Mouse (Mus musculus): Measurements from ENCODE around the gene Spire2.
A peak's percentile ranks its signal among the peaks of the same experiment; 100 is the strongest.
"Not testable (repeated sequence)": the region's sequence is repeated elsewhere in the genome, so short reads cannot be mapped to it uniquely, and the experiment has no call there.

The Spire2 gene

GRCm38 (mm10) chr8:123381711-123382110, 49.2 kb downstream of the Spire2 start:
- no peak for DNase-seq (ENCODE audit: low read depth, low spot score)

DNA sequence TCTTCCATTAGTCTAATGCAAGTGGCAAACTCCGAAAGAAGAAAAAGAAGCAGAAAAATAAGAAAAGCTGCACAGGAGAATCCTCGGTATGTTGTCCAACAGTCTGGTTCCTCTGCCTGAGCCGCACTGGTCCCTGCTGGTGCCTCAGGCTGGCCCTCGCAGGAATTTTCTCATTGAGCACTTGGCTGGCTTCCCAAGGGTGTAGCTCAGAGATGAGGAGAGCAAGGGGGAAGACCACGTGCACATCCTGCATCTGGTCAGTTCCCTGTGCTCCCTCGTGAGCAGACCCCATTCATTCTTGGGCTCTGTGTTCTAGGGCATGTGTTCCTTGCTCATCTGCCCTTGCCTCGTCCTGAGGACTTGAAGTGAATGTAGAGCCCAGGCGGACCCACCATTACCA, 50.0 kb downstream of the Spire2 start:
- DNase-seq (ENCODE audit: low read depth, low spot score), result no peak

DNA sequence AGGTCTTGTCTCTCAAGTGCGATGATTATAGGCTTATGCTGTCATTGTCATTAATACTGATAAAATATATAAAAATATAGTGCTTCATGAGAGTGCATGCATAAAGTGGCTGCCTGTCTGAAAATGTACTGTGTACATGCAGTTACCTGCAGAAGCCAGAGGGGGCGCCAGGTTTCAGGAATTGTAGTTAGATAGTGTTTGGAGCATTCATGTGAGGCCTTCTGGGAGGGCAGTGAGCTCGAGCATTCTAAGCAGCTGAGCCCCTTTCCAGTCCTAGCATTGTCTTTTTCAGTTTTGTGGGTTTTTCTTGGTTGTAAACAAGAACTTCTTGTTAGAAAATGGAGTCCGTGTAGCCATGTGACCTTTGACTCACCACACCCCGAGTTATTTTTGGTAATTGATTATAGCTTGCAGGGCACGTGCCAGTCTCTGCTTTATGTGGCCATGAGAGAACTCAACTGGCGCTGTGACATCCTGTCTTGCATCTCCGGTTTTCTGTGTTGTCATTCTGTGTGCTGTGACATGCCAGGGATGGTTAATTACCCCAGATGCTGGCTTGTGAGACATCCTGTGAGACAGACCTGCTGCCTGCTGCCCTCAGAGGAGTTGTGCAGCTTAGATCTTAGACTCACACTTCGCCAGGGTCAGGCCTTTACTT, 52.5 kb downstream of the Spire2 start:
- DNase-seq (ENCODE audit: low read depth, low spot score), result no peak

GRCm38 (mm10) chr8:123387041-123387440, 54.5 kb downstream of the Spire2 start:
- DNase-seq (ENCODE audit: low read depth, low spot score), result no peak

DNA sequence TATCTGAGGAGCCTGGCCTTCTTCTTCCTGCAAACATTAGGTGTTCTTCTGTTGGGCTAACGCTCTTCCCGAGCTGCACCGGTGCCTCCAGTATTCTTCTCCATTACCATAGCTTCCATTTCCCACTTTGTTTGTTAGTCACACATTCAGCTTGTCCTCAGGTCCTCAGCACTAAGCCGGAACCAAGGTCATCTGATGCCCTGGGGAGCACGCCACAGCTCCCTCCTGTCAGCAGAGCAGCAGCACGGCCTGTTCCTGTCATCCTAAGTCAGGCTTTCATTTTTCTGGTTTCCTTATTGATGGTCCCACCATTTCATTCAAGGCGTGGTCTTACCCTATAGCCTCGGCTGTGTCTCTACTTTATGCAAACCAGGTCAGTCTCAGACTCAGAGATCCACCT, 55.3 kb downstream of the Spire2 start:
- DNase-seq (ENCODE audit: low read depth, low spot score), result no peak

- no peak for DNase-seq (ENCODE audit: low read depth, low spot score)
Observed at GRCm38 (mm10) chr8:123389026-123389425, 56.5 kb downstream of the Spire2 start.

DNA sequence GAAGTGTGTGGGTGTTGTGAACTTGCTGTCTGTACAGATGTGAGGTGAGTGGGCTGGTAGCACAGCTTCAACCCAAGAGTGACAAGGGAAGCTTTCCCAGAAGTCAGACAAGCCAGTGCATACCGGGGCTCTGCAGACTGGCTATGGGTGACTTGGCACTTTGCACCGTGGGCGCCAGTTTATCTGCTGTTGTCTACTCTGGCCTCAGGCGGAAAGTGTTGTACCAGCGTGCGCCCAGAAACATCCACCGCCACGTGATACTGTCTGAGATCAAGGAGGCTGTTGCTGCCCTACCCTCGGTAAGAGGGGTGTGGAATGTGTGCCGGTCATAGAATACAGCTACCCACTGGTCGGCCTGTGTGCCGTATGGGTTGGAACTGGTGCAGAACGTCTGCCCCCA, 65.8 kb downstream of the Spire2 start:
- no peak for DNase-seq (ENCODE audit: low read depth, low spot score)

DNA sequence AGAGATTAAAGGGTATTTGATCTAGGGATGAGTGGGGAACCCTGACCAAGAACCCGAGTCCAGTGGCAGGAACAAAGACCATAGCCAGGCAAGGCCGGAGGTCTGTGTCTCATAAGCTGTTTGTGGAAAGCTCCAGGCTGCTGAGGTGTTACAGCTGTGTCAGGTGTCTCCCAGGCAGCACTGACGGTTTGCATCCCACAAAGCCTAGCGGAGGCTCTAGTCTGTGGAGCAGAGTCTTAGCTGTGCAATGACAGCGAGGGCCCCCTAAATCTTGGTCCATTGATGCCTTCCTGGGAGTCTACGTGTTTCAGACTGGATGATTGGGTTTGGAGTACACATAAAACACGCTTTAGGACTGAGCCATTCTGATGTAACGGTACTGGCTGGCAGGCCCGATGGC, 69.4 kb downstream of the Spire2 start:
- no peak for DNase-seq (ENCODE audit: low read depth, low spot score)

DNA sequence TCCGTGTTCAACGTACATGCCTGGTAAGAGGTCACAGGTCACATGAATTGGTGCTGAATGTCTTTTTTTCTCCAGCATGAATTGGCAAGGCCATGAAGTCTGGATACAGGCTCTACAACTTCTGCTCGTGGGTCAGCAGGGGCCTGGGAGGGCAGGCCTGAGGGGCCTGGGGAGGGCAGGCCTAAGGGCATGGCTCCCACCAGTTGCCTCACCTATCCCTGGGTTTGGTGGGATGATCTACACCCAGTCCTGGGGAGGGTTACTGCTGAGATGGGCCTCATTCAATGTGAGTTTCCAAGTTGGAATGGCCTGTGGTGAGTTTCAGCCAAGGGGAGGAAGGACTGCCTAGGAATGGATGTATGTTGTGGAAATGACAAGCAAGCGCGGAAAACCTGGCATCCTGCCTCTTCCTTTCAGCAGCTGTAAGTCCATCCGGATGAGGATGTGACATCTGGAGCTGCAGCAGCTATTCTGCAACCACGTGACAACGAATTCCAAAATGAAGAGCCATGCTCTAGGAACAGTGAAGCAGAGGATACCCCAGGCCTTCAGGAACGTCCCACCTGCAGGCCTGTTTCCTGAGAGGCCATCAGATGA, 70.3 kb downstream of the Spire2 start:
- no peak for DNase-seq (ENCODE audit: low read depth, low spot score)

GRCm38 (mm10) chr8:123404521-123404920, 72.0 kb downstream of the Spire2 start:
- no peak for DNase-seq (ENCODE audit: low read depth, low spot score)

DNA sequence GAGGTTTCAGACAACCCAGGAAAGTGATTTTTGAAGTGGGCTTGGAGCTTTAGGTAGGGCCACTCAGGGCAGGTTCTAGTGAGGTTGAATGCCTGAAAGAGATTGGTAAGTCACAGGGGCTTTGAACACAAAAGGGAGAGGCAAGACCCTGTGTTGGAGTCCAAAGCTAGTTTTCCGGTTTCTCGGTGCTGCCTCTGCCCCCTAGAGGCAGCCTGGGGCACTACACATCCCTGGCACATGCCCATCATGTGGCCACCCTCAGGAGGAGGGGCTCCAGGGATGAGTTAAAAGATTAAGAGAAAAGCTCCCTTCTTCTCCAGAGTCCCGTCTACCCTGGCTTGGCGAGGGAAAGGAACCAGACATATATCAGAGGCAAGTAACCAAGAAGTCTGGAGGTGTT, 74.3 kb downstream of the Spire2 start, which contains the start of gene Mc1r:
Gene Mc1r (plus strand): TSS at position 322 of the 400 bp plus-strand sequence.
- peak; percentile 63 for DNase-seq (ENCODE audit: low read depth, low spot score)

- no peak for DNase-seq (ENCODE audit: low read depth, low spot score)
Observed at GRCm38 (mm10) chr8:123407612-123408011, 75.1 kb downstream of the Spire2 start.

- DNase-seq (ENCODE audit: low read depth, low spot score), result no peak
Observed at GRCm38 (mm10) chr8:123408586-123409544, 76.4 kb downstream of the Spire2 start.

DNA sequence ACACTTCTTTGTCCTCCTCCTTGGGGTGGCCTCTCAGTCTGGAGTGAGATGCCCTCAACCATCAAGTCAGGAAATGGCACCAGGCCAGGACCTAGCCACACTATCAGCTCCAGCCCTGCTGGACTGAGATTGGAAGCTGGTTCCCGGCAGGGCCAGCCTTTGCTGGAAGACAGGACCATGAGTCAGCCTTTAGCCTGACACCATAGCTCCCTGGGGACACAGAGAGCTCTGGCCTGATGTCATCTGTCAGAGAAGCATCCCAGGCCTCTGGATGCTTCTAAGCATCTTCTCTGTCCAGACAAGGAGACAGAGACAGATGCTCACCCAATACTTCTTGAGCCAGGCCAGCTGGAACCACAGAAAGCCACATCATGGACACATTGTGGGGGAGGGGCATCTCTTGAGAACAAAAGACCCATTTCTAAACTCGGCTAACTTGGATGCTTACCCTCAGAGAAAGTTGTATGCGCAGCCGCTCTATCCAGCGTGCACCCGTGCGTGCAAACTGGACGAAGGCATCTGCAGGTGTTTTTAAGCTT, 77.6 kb downstream of the Spire2 start:
- no peak for DNase-seq (ENCODE audit: low read depth, low spot score)

GRCm38 (mm10) chr8:123410788-123411187, 78.3 kb downstream of the Spire2 start:
- DNase-seq (ENCODE audit: low read depth, low spot score), result no peak

DNA sequence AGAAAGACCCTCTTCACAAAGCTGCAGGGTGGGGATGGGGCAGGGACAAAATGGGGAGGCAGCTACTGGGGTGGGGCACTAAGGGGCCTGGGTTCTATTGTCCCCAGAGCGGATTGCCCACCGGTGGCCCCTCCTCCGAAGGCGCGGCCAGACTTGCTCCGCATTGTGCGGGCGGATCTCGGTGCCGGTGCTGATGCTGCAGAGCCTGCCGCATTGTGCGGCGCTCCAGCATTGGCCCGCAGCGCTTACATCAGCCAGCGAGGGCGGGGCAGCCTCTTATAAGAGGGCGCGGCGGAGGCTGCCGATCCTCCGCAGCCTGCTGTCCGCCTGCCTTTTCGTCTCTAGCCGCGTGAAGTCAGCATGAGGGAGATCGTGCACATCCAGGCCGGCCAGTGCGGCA, 78.7 kb downstream of the Spire2 start, which contains the start of gene Tubb3:
Gene Tubb3 (plus strand): TSS at position 179 of the 400 bp plus-strand sequence.
- DNase-seq (ENCODE audit: low read depth, low spot score), result peak; percentile 75

DNA sequence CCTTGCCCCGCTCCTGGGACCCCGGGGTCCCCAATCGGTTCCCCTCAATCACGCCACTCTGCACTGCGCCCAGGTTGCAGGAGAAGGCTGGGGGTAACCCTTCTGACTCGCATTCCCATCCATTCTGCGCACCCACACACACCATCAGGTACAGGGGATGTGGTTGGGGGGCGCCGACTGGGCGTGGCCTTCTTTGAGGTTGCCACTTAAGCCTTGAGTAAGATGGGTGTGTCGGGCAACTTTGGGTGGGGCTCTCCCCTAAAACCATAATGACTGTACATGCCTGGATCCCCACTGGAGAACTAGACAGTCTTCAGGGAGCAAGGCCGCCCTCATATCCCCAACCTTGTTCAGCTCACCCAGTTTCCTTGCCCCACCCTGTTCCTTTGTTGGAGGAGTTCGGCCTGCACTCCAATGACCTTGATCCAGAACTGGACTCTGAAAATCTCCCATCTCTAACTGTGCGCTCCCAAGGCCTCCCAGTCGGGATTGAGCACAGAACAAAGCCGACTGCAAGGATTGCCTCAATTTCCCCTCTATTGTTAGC, 79.3 kb downstream of the Spire2 start:
- DNase-seq (ENCODE audit: low read depth, low spot score), result no peak

DNA sequence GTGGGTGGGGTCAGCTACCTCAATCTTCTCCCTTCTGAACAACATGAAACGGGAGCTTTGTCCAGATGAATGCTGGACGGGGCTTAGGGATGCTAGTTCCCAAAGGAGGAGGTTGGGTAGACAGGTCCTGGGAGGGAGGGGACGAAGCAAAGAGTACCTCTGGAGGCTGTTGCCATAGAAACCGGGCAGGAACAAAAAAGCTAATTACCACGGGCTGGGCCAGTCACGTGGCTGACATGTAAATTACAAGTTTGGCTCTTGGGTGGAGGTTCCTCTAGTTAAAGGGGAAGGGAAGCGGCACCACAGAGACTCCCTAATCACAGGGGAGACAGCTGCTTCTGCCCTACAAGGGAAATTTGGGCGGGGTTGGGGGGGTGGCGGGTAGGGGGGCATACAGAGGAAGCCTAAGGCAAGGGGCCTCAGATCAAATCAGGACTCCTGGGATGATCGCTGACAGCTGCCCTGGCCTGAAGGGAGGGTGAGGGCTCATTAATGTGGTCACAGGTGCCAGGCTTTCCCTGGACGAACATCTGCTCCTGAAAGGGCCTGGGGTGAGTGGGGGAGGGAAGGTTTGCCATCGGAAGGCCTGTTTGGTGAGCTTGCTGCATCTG, 80.2 kb downstream of the Spire2 start:
- no peak for DNase-seq (ENCODE audit: low read depth, low spot score)

- no peak for DNase-seq (ENCODE audit: low read depth, low spot score)
Observed at GRCm38 (mm10) chr8:123414255-123414654, 81.7 kb downstream of the Spire2 start.

DNA sequence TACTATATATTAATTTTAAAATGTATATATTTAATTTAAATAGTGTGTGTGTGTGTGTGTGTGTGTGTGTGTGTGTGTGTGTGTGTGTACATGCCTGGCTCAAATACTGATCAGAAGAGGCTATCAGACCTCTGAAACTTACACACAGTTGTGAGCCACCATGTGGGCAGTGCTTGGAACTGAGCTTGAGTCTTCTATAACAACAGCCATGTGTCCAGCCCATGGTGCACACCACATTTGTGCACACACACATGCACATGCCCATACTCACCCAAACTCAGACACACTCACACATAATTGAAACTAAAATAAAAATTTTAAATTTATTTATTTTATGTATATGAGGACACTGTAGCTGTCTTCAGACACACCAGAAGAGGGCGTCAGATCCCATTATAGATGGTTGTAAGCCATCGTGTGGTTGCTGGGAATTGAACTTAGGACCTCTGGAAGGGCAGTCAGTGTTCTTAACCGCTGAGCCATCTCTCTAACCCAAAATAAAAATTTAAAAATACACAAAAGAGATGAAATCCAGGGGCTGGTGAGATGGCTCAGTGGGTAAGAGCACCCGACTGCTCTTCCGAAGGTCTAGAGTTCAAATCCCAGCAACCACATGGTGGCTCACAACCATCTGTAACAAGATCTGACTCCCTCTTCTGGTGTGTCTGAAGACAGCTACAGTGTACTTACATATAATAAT, 82.6 kb downstream of the Spire2 start:
- not testable (repeated sequence) for DNase-seq (ENCODE audit: low read depth, low spot score)
